Mouse (Mus musculus): ENCODE data around the gene Pknox1. TPM values are rescaled to one million over a fixed set of nuclear protein-coding genes. Genes with fewer than 3 reads are reported as not detected.
"Not testable (repeated sequence)": the region's sequence is repeated elsewhere in the genome, so short reads cannot be mapped to it uniquely, and the experiment has no call there.

Pknox1 gene
- polyA plus RNA-seq, 1 experiment from 2014 or later, result 37.9 TPM

GRCm38 (mm10) chr17:31529314-31529713 is 35.2 kb upstream of the Pknox1 start:
- ATAC-seq (ENCODE audit: insufficient number of reproducible peaks, low FRiP score, low TSS enrichment, low read depth) (no peak), DNase-seq (ENCODE audit: low spot score) (peak; percentile 60)
- H3K4me1 ChIP-seq (ENCODE audit: control insufficient read depth, insufficient read depth, low read length), result no peaks in the 10 kb centered on the region
- H3K4me3 ChIP-seq (ENCODE audit: low read depth, low read length), result no peak overlapping the region
- H3K4me2 ChIP-seq (ENCODE audit: low read depth, severe bottlenecking), result no peak overlapping the region
- H3K9ac ChIP-seq (ENCODE audit: low read length), result no peak overlapping the region
- 33% methylated on average over 15 of the region's 15 CpGs for WGBS
- peaks cover 16% of the 10 kb centered on the region for H3K36me3 ChIP-seq (ENCODE audit: control insufficient read depth, insufficient read depth, low read length)
- no peaks in the 10 kb centered on the region for H3K27me3 ChIP-seq (ENCODE audit: control insufficient read depth, insufficient read depth, low read length)
- no peaks in the 10 kb centered on the region for H3K9me3 ChIP-seq (ENCODE audit: control insufficient read depth, low read length)
- H3K27ac ChIP-seq (replicated peaks; ENCODE audit: low read depth, low read length), result no peak overlapping the region

GRCm38 (mm10) chr17:31531441-31532158 is 32.9 kb upstream of the Pknox1 start:
- no peak overlapping the region for H3K4me3 ChIP-seq (ENCODE audit: low read depth, low read length)
- peaks cover 16% of the 10 kb centered on the region for H3K36me3 ChIP-seq (ENCODE audit: control insufficient read depth, insufficient read depth, low read length)
- no peaks in the 10 kb centered on the region for H3K9me3 ChIP-seq (ENCODE audit: control insufficient read depth, low read length)
- DNase-seq (ENCODE audit: low spot score), result no peak
- H3K4me2 ChIP-seq (ENCODE audit: low read depth, severe bottlenecking), result no peak overlapping the region
- no peak overlapping the region for H3K9ac ChIP-seq (ENCODE audit: low read length)
- H3K27ac ChIP-seq (replicated peaks; ENCODE audit: low read depth, low read length), result no peak overlapping the region
- ATAC-seq (ENCODE audit: insufficient number of reproducible peaks, low FRiP score, low TSS enrichment, low read depth), result no peak
- H3K27me3 ChIP-seq (ENCODE audit: control insufficient read depth, insufficient read depth, low read length), result no peaks in the 10 kb centered on the region
- H3K4me1 ChIP-seq (ENCODE audit: control insufficient read depth, insufficient read depth, low read length), result no peaks in the 10 kb centered on the region
- 87% methylated on average over 14 of the region's 14 CpGs for WGBS

- H3K9ac ChIP-seq (ENCODE audit: low read length); H3K4me1 ChIP-seq (ENCODE audit: control insufficient read depth, insufficient read depth, low read length); H3K4me2 ChIP-seq (ENCODE audit: low read depth, severe bottlenecking); ATAC-seq (ENCODE audit: insufficient number of reproducible peaks, low FRiP score, low TSS enrichment, low read depth); H3K9me3 ChIP-seq (ENCODE audit: control insufficient read depth, low read length); H3K27me3 ChIP-seq (ENCODE audit: control insufficient read depth, insufficient read depth, low read length); DNase-seq (ENCODE audit: low spot score); H3K4me3 ChIP-seq (ENCODE audit: low read depth, low read length); H3K27ac ChIP-seq (replicated peaks; ENCODE audit: low read depth, low read length): not testable (repeated sequence)
- H3K36me3 ChIP-seq (ENCODE audit: control insufficient read depth, insufficient read depth, low read length), result peaks cover 11% of the 10 kb centered on the region
- WGBS, result 94% methylated on average over 3 of the region's 4 CpGs
Measured at GRCm38 (mm10) chr17:31532331-31532730, 32.2 kb upstream of the Pknox1 start.

GRCm38 (mm10) chr17:31535358-31535757 is 29.2 kb upstream of the Pknox1 start:
- ATAC-seq (ENCODE audit: insufficient number of reproducible peaks, low FRiP score, low TSS enrichment, low read depth) (no peak), DNase-seq (ENCODE audit: low spot score) (no peak)
- WGBS, result 83% methylated on average over 4 of the region's 4 CpGs
- H3K9me3 ChIP-seq (ENCODE audit: control insufficient read depth, low read length), result no peaks in the 10 kb centered on the region
- no peak overlapping the region for H3K4me2 ChIP-seq (ENCODE audit: low read depth, severe bottlenecking)
- no peak overlapping the region for H3K9ac ChIP-seq (ENCODE audit: low read length)
- no peaks in the 10 kb centered on the region for H3K4me1 ChIP-seq (ENCODE audit: control insufficient read depth, insufficient read depth, low read length)
- H3K36me3 ChIP-seq (ENCODE audit: control insufficient read depth, insufficient read depth, low read length), result peaks cover 2% of the 10 kb centered on the region; the same call in 1 of the 2 replicates
- no peak overlapping the region; the same call in 1 of the 2 replicates for H3K27ac ChIP-seq (replicated peaks; ENCODE audit: low read depth, low read length)
- H3K4me3 ChIP-seq (ENCODE audit: low read depth, low read length), result no peak overlapping the region
- no peaks in the 10 kb centered on the region for H3K27me3 ChIP-seq (ENCODE audit: control insufficient read depth, insufficient read depth, low read length)

- H3K4me3 ChIP-seq (ENCODE audit: low read depth, low read length), result no peak overlapping the region
- 0 out of 2 replicates have a peak, but pooled peaks cover 2% of the 10 kb centered on the region for H3K4me1 ChIP-seq (ENCODE audit: control insufficient read depth, insufficient read depth, low read length)
- no peaks in the 10 kb centered on the region for H3K9me3 ChIP-seq (ENCODE audit: control insufficient read depth, low read length)
- no peak for ATAC-seq (ENCODE audit: insufficient number of reproducible peaks, low FRiP score, low TSS enrichment, low read depth)
- no peak overlapping the region for H3K4me2 ChIP-seq (ENCODE audit: low read depth, severe bottlenecking)
- H3K36me3 ChIP-seq (ENCODE audit: control insufficient read depth, insufficient read depth, low read length), result peaks cover 2% of the 10 kb centered on the region; the same call in 1 of the 2 replicates
- 56% methylated on average over 8 of the region's 8 CpGs for WGBS
- no peak overlapping the region for H3K9ac ChIP-seq (ENCODE audit: low read length)
- no peaks in the 10 kb centered on the region for H3K27me3 ChIP-seq (ENCODE audit: control insufficient read depth, insufficient read depth, low read length)
- no peak overlapping the region; the same call in 1 of the 2 replicates for H3K27ac ChIP-seq (replicated peaks; ENCODE audit: low read depth, low read length)
- DNase-seq (ENCODE audit: low spot score), result peak; percentile 28
Measured at GRCm38 (mm10) chr17:31535871-31536629, 28.5 kb upstream of the Pknox1 start.

- H3K4me1 ChIP-seq (ENCODE audit: control insufficient read depth, insufficient read depth, low read length), result peaks cover 8% of the 10 kb centered on the region
- peak overlapping the region; percentile 12; the same call in 1 of the 2 replicates for H3K27ac ChIP-seq (replicated peaks; ENCODE audit: low read depth, low read length)
- H3K9me3 ChIP-seq (ENCODE audit: control insufficient read depth, low read length), result no peaks in the 10 kb centered on the region
- no peaks in the 10 kb centered on the region for H3K27me3 ChIP-seq (ENCODE audit: control insufficient read depth, insufficient read depth, low read length)
- H3K4me2 ChIP-seq (ENCODE audit: low read depth, severe bottlenecking), result no peak overlapping the region
- no peak overlapping the region for H3K4me3 ChIP-seq (ENCODE audit: low read depth, low read length)
- WGBS, result 69% methylated on average over 3 of the region's 3 CpGs
- no peak for DNase-seq (ENCODE audit: low spot score)
- no peak overlapping the region for H3K9ac ChIP-seq (ENCODE audit: low read length)
- ATAC-seq (ENCODE audit: insufficient number of reproducible peaks, low FRiP score, low TSS enrichment, low read depth), result no peak
- no peaks in the 10 kb centered on the region for H3K36me3 ChIP-seq (ENCODE audit: control insufficient read depth, insufficient read depth, low read length)
Measured at GRCm38 (mm10) chr17:31540101-31540500, 24.4 kb upstream of the Pknox1 start.

- H3K4me1 ChIP-seq (ENCODE audit: control insufficient read depth, insufficient read depth, low read length), result peaks cover 8% of the 10 kb centered on the region
- H3K27ac ChIP-seq (replicated peaks; ENCODE audit: low read depth, low read length), result peak overlapping the region; percentile 84
- DNase-seq (ENCODE audit: low spot score) (peak; percentile 25), ATAC-seq (ENCODE audit: insufficient number of reproducible peaks, low FRiP score, low TSS enrichment, low read depth) (0 out of 2 replicates have a peak, but pooled peaks have one; percentile 57)
- H3K4me2 ChIP-seq (ENCODE audit: low read depth, severe bottlenecking), result no peak overlapping the region
- no peaks in the 10 kb centered on the region for H3K36me3 ChIP-seq (ENCODE audit: control insufficient read depth, insufficient read depth, low read length)
- no peak overlapping the region for H3K4me3 ChIP-seq (ENCODE audit: low read depth, low read length)
- H3K27me3 ChIP-seq (ENCODE audit: control insufficient read depth, insufficient read depth, low read length), result no peaks in the 10 kb centered on the region
- H3K9me3 ChIP-seq (ENCODE audit: control insufficient read depth, low read length), result no peaks in the 10 kb centered on the region
- no peak overlapping the region for H3K9ac ChIP-seq (ENCODE audit: low read length)
- WGBS, result 43% methylated on average over 4 of the region's 4 CpGs
Measured at GRCm38 (mm10) chr17:31540809-31541459, 23.6 kb upstream of the Pknox1 start.

GRCm38 (mm10) chr17:31541460-31541831 is 23.1 kb upstream of the Pknox1 start:
- 24% methylated on average over 6 of the region's 6 CpGs for WGBS
- Histone ChIP-seq H3K4me1 (ENCODE audit: control insufficient read depth, insufficient read depth, low read length) (peaks cover 8% of the 10 kb centered on the region), H3K36me3 (ENCODE audit: control insufficient read depth, insufficient read depth, low read length) (no peaks in the 10 kb centered on the region), H3K9ac (ENCODE audit: low read length) (no peak overlapping the region), H3K27ac (replicated peaks; ENCODE audit: low read depth, low read length) (peak overlapping the region; percentile 58; the same call in 1 of the 2 replicates), H3K4me3 (ENCODE audit: low read depth, low read length) (no peak overlapping the region), H3K9me3 (ENCODE audit: control insufficient read depth, low read length) (no peaks in the 10 kb centered on the region), H3K4me2 (ENCODE audit: low read depth, severe bottlenecking) (no peak overlapping the region), H3K27me3 (ENCODE audit: control insufficient read depth, insufficient read depth, low read length) (no peaks in the 10 kb centered on the region)
- DNase-seq (ENCODE audit: low spot score), result peak; percentile 65
- ATAC-seq (ENCODE audit: insufficient number of reproducible peaks, low FRiP score, low TSS enrichment, low read depth), result peak; percentile 60; the same call in 1 of the 2 replicates

All from limb, embryonic 11.5 days (tissue).